Mouse (Mus musculus): Measurements from ENCODE around the gene Podn. TPM values are rescaled to one million over a fixed set of nuclear protein-coding genes. Genes with fewer than 3 reads are reported as not detected.

Gene Podn
- polyA plus RNA-seq, 1 experiment from 2014 or later, result 1.0 TPM

- H3K36me3 ChIP-seq (ENCODE audit: control insufficient read depth, insufficient read depth, low read length), result peaks cover 13% of the 10 kb centered on the region
- no peak overlapping the region for H3K9ac ChIP-seq (ENCODE audit: low read length)
- H3K9me3 ChIP-seq (ENCODE audit: control insufficient read depth, low read length), result no peaks in the 10 kb centered on the region
- no peaks in the 10 kb centered on the region for H3K4me1 ChIP-seq (ENCODE audit: control insufficient read depth, insufficient read depth, low read length)
- H3K27me3 ChIP-seq (ENCODE audit: control insufficient read depth, insufficient read depth, low read length), result no peaks in the 10 kb centered on the region
- 87% methylated on average over 10 of the region's 10 CpGs for WGBS
- no peak overlapping the region for H3K4me3 ChIP-seq (ENCODE audit: low read depth, low read length)
- no peak overlapping the region for H3K4me2 ChIP-seq (ENCODE audit: low read depth, severe bottlenecking)
- no peak overlapping the region; the same call in 1 of the 2 replicates for H3K27ac ChIP-seq (replicated peaks; ENCODE audit: low read depth, low read length)
- no peak for DNase-seq (ENCODE audit: low spot score)
- no peak for ATAC-seq (ENCODE audit: insufficient number of reproducible peaks, low FRiP score, low TSS enrichment, low read depth)
Observed at GRCm38 (mm10) chr4:108051687-108052274, 44.5 kb downstream of the Podn start.

GRCm38 (mm10) chr4:108046136-108046535 is 50.1 kb downstream of the Podn start:
- H3K36me3 ChIP-seq (ENCODE audit: control insufficient read depth, insufficient read depth, low read length), result 0 out of 2 replicates have a peak, but pooled peaks cover 2% of the 10 kb centered on the region
- H3K27me3 ChIP-seq (ENCODE audit: control insufficient read depth, insufficient read depth, low read length), result no peaks in the 10 kb centered on the region
- H3K4me3 ChIP-seq (ENCODE audit: low read depth, low read length), result no peak overlapping the region
- DNase-seq (ENCODE audit: low spot score) (no peak), ATAC-seq (ENCODE audit: insufficient number of reproducible peaks, low FRiP score, low TSS enrichment, low read depth) (no peak)
- H3K4me1 ChIP-seq (ENCODE audit: control insufficient read depth, insufficient read depth, low read length), result no peaks in the 10 kb centered on the region
- H3K9ac ChIP-seq (ENCODE audit: low read length), result no peak overlapping the region
- no peak overlapping the region for H3K4me2 ChIP-seq (ENCODE audit: low read depth, severe bottlenecking)
- no peaks in the 10 kb centered on the region for H3K9me3 ChIP-seq (ENCODE audit: control insufficient read depth, low read length)
- WGBS, result 82% methylated on average over 8 of the region's 8 CpGs
- H3K27ac ChIP-seq (replicated peaks; ENCODE audit: low read depth, low read length), result peak overlapping the region; percentile 49; the same call in 1 of the 2 replicates

GRCm38 (mm10) chr4:108045136-108046107 is 50.8 kb downstream of the Podn start:
- Histone ChIP-seq H3K9me3 (ENCODE audit: control insufficient read depth, low read length) (no peaks in the 10 kb centered on the region), H3K4me2 (ENCODE audit: low read depth, severe bottlenecking) (no peak overlapping the region), H3K9ac (ENCODE audit: low read length) (no peak overlapping the region), H3K36me3 (ENCODE audit: control insufficient read depth, insufficient read depth, low read length) (no peaks in the 10 kb centered on the region), H3K27me3 (ENCODE audit: control insufficient read depth, insufficient read depth, low read length) (no peaks in the 10 kb centered on the region), H3K4me3 (ENCODE audit: low read depth, low read length) (no peak overlapping the region), H3K4me1 (ENCODE audit: control insufficient read depth, insufficient read depth, low read length) (no peaks in the 10 kb centered on the region), H3K27ac (replicated peaks; ENCODE audit: low read depth, low read length) (peak overlapping the region; percentile 68)
- peak; percentile 77; the same call in 1 of the 2 replicates for ATAC-seq (ENCODE audit: insufficient number of reproducible peaks, low FRiP score, low TSS enrichment, low read depth)
- peak; percentile 32 for DNase-seq (ENCODE audit: low spot score)
- WGBS, result 55% methylated on average over 19 of the region's 19 CpGs

GRCm38 (mm10) chr4:108037027-108037426 is 59.2 kb downstream of the Podn start:
- H3K9me3 ChIP-seq (ENCODE audit: control insufficient read depth, low read length), result no peaks in the 10 kb centered on the region
- no peak for DNase-seq (ENCODE audit: low spot score)
- WGBS, result 88% methylated on average over 8 of the region's 8 CpGs
- H3K27me3 ChIP-seq (ENCODE audit: control insufficient read depth, insufficient read depth, low read length), result peaks cover 12% of the 10 kb centered on the region
- H3K27ac ChIP-seq (replicated peaks; ENCODE audit: low read depth, low read length), result no peak overlapping the region
- no peak overlapping the region for H3K4me2 ChIP-seq (ENCODE audit: low read depth, severe bottlenecking)
- no peak for ATAC-seq (ENCODE audit: insufficient number of reproducible peaks, low FRiP score, low TSS enrichment, low read depth)
- no peaks in the 10 kb centered on the region for H3K36me3 ChIP-seq (ENCODE audit: control insufficient read depth, insufficient read depth, low read length)
- 0 out of 2 replicates have a peak, but pooled peaks cover 5% of the 10 kb centered on the region for H3K4me1 ChIP-seq (ENCODE audit: control insufficient read depth, insufficient read depth, low read length)
- no peak overlapping the region for H3K9ac ChIP-seq (ENCODE audit: low read length)
- no peak overlapping the region for H3K4me3 ChIP-seq (ENCODE audit: low read depth, low read length)

- H3K4me1 ChIP-seq (ENCODE audit: control insufficient read depth, insufficient read depth, low read length), result peaks cover 17% of the 10 kb centered on the region
- peaks cover 34% of the 10 kb centered on the region for H3K27me3 ChIP-seq (ENCODE audit: control insufficient read depth, insufficient read depth, low read length)
Observed at GRCm38 (mm10) chr4:108033041-108033764, 63.0 kb downstream of the Podn start.

GRCm38 (mm10) chr4:108032352-108032849 is 63.8 kb downstream of the Podn start:
- Histone ChIP-seq H3K27me3 (ENCODE audit: control insufficient read depth, insufficient read depth, low read length) (peaks cover 34% of the 10 kb centered on the region), H3K36me3 (ENCODE audit: control insufficient read depth, insufficient read depth, low read length) (no peaks in the 10 kb centered on the region), H3K9me3 (ENCODE audit: control insufficient read depth, low read length) (no peaks in the 10 kb centered on the region), H3K27ac (replicated peaks; ENCODE audit: low read depth, low read length) (no peak overlapping the region), H3K4me3 (ENCODE audit: low read depth, low read length) (peak overlapping the region; percentile 55), H3K4me1 (ENCODE audit: control insufficient read depth, insufficient read depth, low read length) (peaks cover 17% of the 10 kb centered on the region), H3K9ac (ENCODE audit: low read length) (peak overlapping the region; percentile 57), H3K4me2 (ENCODE audit: low read depth, severe bottlenecking) (peak overlapping the region; percentile 100)
- ATAC-seq (ENCODE audit: insufficient number of reproducible peaks, low FRiP score, low TSS enrichment, low read depth) (no peak), DNase-seq (ENCODE audit: low spot score) (peak; percentile 40)
- 22% methylated on average over 11 of the region's 11 CpGs for WGBS

More at GRCm38 (mm10) chr4:108033041-108033764, 63.0 kb downstream of the Podn start:
- Histone ChIP-seq H3K27ac (replicated peaks; ENCODE audit: low read depth, low read length) (no peak overlapping the region), H3K36me3 (ENCODE audit: control insufficient read depth, insufficient read depth, low read length) (no peaks in the 10 kb centered on the region), H3K9ac (ENCODE audit: low read length) (no peak overlapping the region), H3K4me3 (ENCODE audit: low read depth, low read length) (no peak overlapping the region), H3K9me3 (ENCODE audit: control insufficient read depth, low read length) (no peaks in the 10 kb centered on the region), H3K4me2 (ENCODE audit: low read depth, severe bottlenecking) (no peak overlapping the region)
- DNase-seq (ENCODE audit: low spot score) (no peak), ATAC-seq (ENCODE audit: insufficient number of reproducible peaks, low FRiP score, low TSS enrichment, low read depth) (no peak)
- WGBS, result 83% methylated on average over 8 of the region's 8 CpGs

GRCm38 (mm10) chr4:108031502-108032351 is 64.5 kb downstream of the Podn start:
- Histone ChIP-seq H3K4me3 (ENCODE audit: low read depth, low read length) (peak overlapping the region; percentile 55), H3K4me2 (ENCODE audit: low read depth, severe bottlenecking) (peak overlapping the region; percentile 100), H3K4me1 (ENCODE audit: control insufficient read depth, insufficient read depth, low read length) (peaks cover 17% of the 10 kb centered on the region), H3K36me3 (ENCODE audit: control insufficient read depth, insufficient read depth, low read length) (no peaks in the 10 kb centered on the region), H3K9me3 (ENCODE audit: control insufficient read depth, low read length) (no peaks in the 10 kb centered on the region), H3K27me3 (ENCODE audit: control insufficient read depth, insufficient read depth, low read length) (peaks cover 34% of the 10 kb centered on the region), H3K27ac (replicated peaks; ENCODE audit: low read depth, low read length) (no peak overlapping the region), H3K9ac (ENCODE audit: low read length) (peak overlapping the region; percentile 57)
- under 1% methylated on average over 72 of the region's 86 CpGs for WGBS
- DNase-seq (ENCODE audit: low spot score) (peak; percentile 66), ATAC-seq (ENCODE audit: insufficient number of reproducible peaks, low FRiP score, low TSS enrichment, low read depth) (peak; percentile 28; the same call in 1 of the 2 replicates)
